Mouse (Mus musculus) Patski (cell line): ENCODE results near the gene Gm43738. TPM values are rescaled to one million over a fixed set of nuclear protein-coding genes. Genes with fewer than 3 reads are reported as not detected.

ENCODE experiments used
- ATAC-seq: fragments of 100-300 bp; one replicate; pipeline ENCODE4 v1.8.0; 2021
- CTCF ChIA-PET: fragments of 350-600 bp; sonication (Branson Sonifier 250); formaldehyde crosslinking; loops from one replicate; lab custom pipeline; 2022; ENCODE audit warnings: inconsistent platforms; lab: Charles Lee
- POLR2A ChIA-PET: fragments of 350-600 bp; sonication (Branson Sonifier 250); formaldehyde crosslinking; loops from one replicate; lab custom pipeline; 2022; ENCODE audit warnings: antibody characterized with exemption, inconsistent platforms; lab: Charles Lee
- DNase-seq: peaks from one replicate; pipeline ENCODE4 v3.0.0-alpha.2; 2011; ENCODE audit warnings: low read depth, low spot score
- H3K27me3 ChIP-seq: fragments of 371-371 bp; one replicate; pipeline ENCODE4 v1.5.1; 2021
- CTCF ChIP-seq: fragments of 100-300 bp; IDR thresholded peaks from one replicate; pipeline ENCODE4 v1.5.1; 2021
- in situ Hi-C: fragments of 300-500 bp; cut with MboI; formaldehyde crosslinking; loops from 3 replicates; pipeline ENCODE4 v1.11.1; 2018; ENCODE audit warnings: low pct_unique_long_range_greater_than_20kb, mixed read lengths
- polyA plus RNA-seq: library from polyadenylated mRNA; unstranded; gene quantifications from one replicate; pipeline ENCODE4 v1.2.3, GENCODE M21; 2021

Gm43738 gene
- polyA plus RNA-seq, 1 experiment from 2014 or later, result 0.19 TPM

DNA sequence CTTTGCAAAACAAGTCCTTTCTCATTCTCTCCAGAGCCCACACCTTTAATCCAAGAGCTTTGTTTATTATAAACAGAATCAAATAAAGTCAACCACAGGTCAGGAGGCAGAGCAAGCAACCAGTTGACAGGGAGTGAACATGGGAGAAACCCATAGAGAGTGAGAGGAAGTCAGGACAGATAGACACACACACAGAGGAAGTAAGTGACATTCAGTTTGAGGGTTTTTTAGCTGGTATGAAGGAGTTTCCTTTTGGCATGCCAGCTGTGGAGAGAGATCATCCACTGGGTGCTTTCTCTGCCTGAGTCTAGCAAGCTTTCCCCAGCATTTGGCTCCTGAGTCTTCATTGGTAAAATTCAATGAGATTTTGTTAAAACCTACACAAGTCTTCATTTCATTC, 6.0 kb upstream of the Gm43738 start:
- no peak for TF ChIP-seq CTCF
- ATAC-seq, result no peak
- POLR2A ChIA-PET, result no interaction called here
- no peak for DNase-seq
- CTCF ChIA-PET, result interaction anchor here (0.8 to 1.6 kb wide), 3 partner anchors 9 to 89 kb away, joined by 3 to 4 read pairs (median 3); no protein-coding TSS in a partner anchor
- no peaks in the 10 kb centered on the region for H3K27me3 ChIP-seq
- in situ Hi-C loops, result no loop called here

DNA sequence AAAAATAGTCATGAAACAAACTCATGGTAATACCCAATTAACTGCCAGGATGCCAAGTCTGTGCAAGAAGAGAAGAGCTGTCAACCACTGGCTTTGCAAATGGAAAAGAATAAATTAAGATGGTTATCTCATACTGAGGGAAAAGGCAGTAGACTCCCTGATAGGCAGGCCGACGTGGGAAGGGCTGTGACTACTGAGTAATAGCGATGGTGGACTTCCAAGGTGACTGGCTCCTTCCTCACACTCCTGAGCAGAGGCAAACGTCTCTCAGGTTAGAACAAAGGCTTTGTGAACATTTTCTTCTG, 2.3 kb upstream of the Gm43738 start:
- CTCF ChIA-PET, result interaction anchor here (1.5 kb wide), 1 partner anchor 10 kb away, joined by 3 read pairs; no protein-coding TSS in a partner anchor
- no peak for ATAC-seq
- no peaks in the 10 kb centered on the region for H3K27me3 ChIP-seq
- no peak for TF ChIP-seq CTCF
- POLR2A ChIA-PET, result no interaction called here
- in situ Hi-C loops, result no loop called here
- DNase-seq, result no peak

DNA sequence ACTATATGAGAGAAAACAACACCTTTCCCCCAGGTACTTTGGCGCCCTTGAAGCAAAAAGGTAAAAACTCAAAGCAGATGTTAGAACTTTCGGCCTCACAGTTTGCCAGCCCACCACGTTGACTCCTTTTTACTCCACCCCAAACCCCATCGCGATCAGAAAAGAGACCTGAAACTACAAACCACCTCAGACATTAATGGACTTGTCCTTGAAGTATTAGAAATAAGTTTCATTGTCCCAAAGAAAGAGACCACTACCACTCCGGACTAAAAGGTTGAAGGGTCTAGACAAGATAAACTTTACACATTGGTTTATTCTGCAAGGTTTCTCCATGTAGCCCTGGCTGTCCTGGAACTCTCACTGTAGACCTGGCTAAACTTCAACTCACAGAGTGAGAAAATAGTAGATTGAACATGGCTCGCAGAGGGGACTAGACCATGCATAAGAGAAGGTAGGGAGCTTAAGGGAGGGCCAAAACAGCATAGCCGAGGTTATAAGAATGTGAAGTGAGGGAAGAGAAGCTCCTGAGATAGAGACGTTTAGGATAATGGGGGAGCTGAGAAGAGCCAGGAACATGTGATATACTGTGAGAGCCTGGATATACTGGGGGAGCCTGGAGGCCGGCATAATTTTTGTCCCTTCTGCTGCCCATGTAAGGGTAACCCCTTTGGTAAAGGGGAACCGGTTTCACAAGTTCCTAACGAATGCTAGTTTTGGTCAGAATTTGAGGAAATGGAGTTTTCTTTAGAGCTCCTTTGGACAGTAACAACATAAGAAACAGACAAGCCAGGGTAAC, 1.8 kb upstream of the Gm43738 start:
- ChIA-PET CTCF (interaction anchor here (1.5 to 1.7 kb wide), 2 partner anchors 10 to 12 kb away, joined by 3 to 6 read pairs; no protein-coding TSS in a partner anchor), POLR2A (interaction anchor here (1.7 kb wide), 1 partner anchor 11 kb away, joined by 5 read pairs; no protein-coding TSS in a partner anchor)
- H3K27me3 ChIP-seq, result no peaks in the 10 kb centered on the region
- ATAC-seq (no peak), DNase-seq (no peak)
- no peak for TF ChIP-seq CTCF
- in situ Hi-C loops, result no loop called here

DNA sequence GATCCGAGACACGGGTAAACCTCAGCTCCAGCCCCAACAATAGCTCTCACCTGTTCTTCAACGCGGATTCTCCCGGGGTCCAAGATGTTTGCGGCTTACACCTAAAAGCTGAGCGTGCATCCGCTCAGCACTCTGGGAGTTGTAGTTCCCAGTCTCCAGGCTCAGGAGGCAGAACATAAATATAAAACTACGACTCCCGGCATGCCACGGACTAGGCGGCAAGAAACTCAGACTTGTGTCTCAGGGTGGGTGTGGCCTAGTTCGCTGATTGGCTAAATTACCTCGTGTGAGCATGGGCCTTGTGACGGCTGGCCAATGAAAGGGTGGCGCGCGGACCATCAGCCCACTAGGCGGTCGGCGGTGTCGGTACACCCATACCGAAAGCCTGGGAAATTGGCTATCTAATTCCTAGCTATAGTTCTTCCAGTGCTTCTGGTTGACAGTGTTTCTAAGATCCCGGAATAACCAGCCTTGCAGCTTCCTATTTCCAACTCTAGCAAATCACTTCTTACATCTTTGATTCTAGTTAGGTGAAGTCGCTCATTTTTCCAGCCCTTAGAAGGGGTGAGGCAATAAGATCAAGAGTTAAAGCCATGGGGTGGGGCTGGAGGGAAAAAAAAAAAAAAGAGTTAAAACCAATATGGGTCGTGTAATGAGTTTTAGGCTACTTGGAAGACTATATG, 1.1 kb upstream of the Gm43738 start, which contains the start of gene Fdps:
Fdps (minus strand) TSS at position 148 of the 683 bp plus-strand sequence.
- peak; percentile 100 for DNase-seq
- H3K27me3 ChIP-seq, result no peaks in the 10 kb centered on the region
- TF ChIP-seq CTCF, result no peak
- peak; percentile 92 for ATAC-seq
- POLR2A ChIA-PET, result interaction anchor here (0.6 to 1.7 kb wide), 4 partner anchors 10 to 176 kb away, joined by 3 to 5 read pairs (median 4); partner anchors contain the start of gene Thbs3
- CTCF ChIA-PET, result interaction anchor here (1.3 to 1.7 kb wide), 3 partner anchors 13 to 126 kb away, joined by 3 to 6 read pairs (median 4); partner anchors contain the start of gene Mtx1
- in situ Hi-C loops, result no loop called here

- ATAC-seq (peak; percentile 4), DNase-seq (no peak)
- in situ Hi-C loops, result no loop called here
- H3K27me3 ChIP-seq, result no peaks in the 10 kb centered on the region
- ChIA-PET POLR2A (interaction anchor here (1.2 to 1.7 kb wide), 4 partner anchors 8 to 176 kb away, joined by 3 to 5 read pairs (median 4); partner anchors contain the start of gene Thbs3), CTCF (interaction anchor here (1.3 to 1.7 kb wide), 3 partner anchors 14 to 126 kb away, joined by 3 to 6 read pairs (median 4); partner anchors contain the start of gene Mtx1)
- no peak for TF ChIP-seq CTCF
These were observed 536 bp upstream of the Gm43738 start for GRCm38 (mm10) chr3:89101459-89101811.

DNA sequence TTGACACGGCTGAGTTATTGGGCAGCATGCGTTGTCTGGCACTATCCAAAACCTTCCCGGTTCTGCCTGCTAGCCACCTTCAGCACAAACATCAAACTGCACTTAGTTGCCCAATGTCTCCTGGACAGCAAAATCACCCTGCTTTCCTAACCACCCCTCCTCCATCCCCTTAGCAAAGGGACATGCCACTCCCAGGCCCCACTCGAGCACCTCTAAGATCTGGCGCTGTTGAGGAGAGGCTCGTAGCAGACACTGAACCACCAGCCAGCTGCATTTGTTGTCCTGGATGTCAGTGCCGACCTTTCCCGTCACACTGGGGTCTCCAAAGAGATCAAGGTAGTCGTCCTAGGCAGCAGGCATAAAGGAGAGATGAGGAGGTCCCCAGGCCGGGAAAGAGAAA, 6.9 kb downstream of the Gm43738 start:
- no peak for DNase-seq
- in situ Hi-C loops, result loop anchor here (5.0 kb wide), 1 partner anchor 63 kb away; no protein-coding TSS in a partner anchor
- CTCF ChIA-PET, result no interaction called here

DNA sequence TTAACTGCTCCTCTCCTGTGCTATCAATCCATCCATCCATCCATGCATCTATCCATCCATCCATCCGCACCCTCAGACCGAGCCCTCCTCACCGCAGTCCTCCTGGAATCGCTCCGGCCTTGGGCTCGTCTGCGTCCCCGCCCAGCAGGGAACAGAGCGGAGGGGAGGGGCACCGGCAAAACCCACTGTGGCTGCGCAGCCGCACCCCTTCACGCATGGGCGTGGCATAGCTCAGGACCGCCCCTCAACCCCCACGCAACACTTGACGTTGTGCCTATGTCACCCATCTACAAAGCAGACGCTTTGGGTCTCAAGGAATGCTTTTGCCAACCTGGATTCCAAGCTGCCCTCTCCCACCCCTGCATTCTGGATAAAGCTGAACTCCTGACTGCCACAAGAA, 7.7 kb downstream of the Gm43738 start, which contains the start of gene Rusc1:
Rusc1 (minus strand) TSS at position 137 of the 400 bp plus-strand sequence.
- DNase-seq (no peak), ATAC-seq (no peak)
- ChIA-PET POLR2A (no interaction called here), CTCF (interaction anchor here (3.2 kb wide), 1 partner anchor 18 kb away, joined by 16 read pairs; no protein-coding TSS in a partner anchor)
- in situ Hi-C loops, result loop anchor here (5.0 kb wide), 1 partner anchor 64 kb away; no protein-coding TSS in a partner anchor
- no peaks in the 10 kb centered on the region for H3K27me3 ChIP-seq
- no peak for TF ChIP-seq CTCF

More for the DNA sequence above, 6.9 kb downstream of the Gm43738 start:
- no peak for TF ChIP-seq CTCF
- no peak for ATAC-seq
- no peaks in the 10 kb centered on the region for H3K27me3 ChIP-seq
- POLR2A ChIA-PET, result no interaction called here

- in situ Hi-C loops, result loop anchor here (5.0 kb wide), 1 partner anchor 65 kb away; no protein-coding TSS in a partner anchor
- POLR2A ChIA-PET, result interaction anchor here (1.1 to 1.6 kb wide), 2 partner anchors 17 to 20 kb away, joined by 5 to 6 read pairs; no protein-coding TSS in a partner anchor
- no peaks in the 10 kb centered on the region for H3K27me3 ChIP-seq
- CTCF ChIA-PET, result interaction anchor here (1.1 to 3.2 kb wide), 3 partner anchors 18 to 118 kb away, joined by 3 to 16 read pairs (median 5); no protein-coding TSS in a partner anchor
- DNase-seq, result no peak
- TF ChIP-seq CTCF, result no peak
- ATAC-seq, result no peak
These were observed 8.3 kb downstream of the Gm43738 start for GRCm38 (mm10) chr3:89092509-89093090.

- in situ Hi-C loops, result loop anchor here (5.0 kb wide), 1 partner anchor 65 kb away; no protein-coding TSS in a partner anchor
- ATAC-seq (no peak), DNase-seq (no peak)
- no peaks in the 10 kb centered on the region for H3K27me3 ChIP-seq
- CTCF ChIA-PET, result interaction anchor here (0.8 to 3.2 kb wide), 10 partner anchors 7 to 150 kb away, joined by 3 to 16 read pairs (median 4); partner anchors contain the start of gene Scamp3
- POLR2A ChIA-PET, result interaction anchor here (1.0 to 1.6 kb wide), 7 partner anchors 9 to 72 kb away, joined by 4 to 8 read pairs (median 5); partner anchors contain the start of genes Clk2, Fdps, Gm43738 and Hcn3
- TF ChIP-seq CTCF, result no peak
These were observed 8.9 kb downstream of the Gm43738 start for GRCm38 (mm10) chr3:89091811-89092508.
